Mouse (Mus musculus): ENCODE measurements at regions not wholly inside any gene's neighbourhood (a gene's known extent, or its start where the extent isn't known, plus 50 kb on each side); places are given as distances from the start of the nearest gene placed in this dataset.
A peak's percentile ranks its signal among the peaks of the same experiment; 100 is the strongest.

- no peak for DNase-seq (ENCODE audit: low spot score)
Observed at GRCm38 (mm10) chr6:104916787-104917186, 424.2 kb downstream of the Cntn6 start.

GRCm38 (mm10) chr6:104922577-104922976 lies 430.0 kb downstream of the Cntn6 start:
- DNase-seq (ENCODE audit: low spot score), result no peak

GRCm38 (mm10) chr6:104926088-104926487 lies 433.5 kb downstream of the Cntn6 start:
- DNase-seq (ENCODE audit: low spot score), result no peak

GRCm38 (mm10) chr6:104930284-104930683 lies 437.7 kb downstream of the Cntn6 start:
- DNase-seq (ENCODE audit: low spot score), result no peak

- no peak for DNase-seq (ENCODE audit: low spot score)
Observed at GRCm38 (mm10) chr6:104932153-104932552, 439.6 kb downstream of the Cntn6 start.

- DNase-seq (ENCODE audit: low spot score), result peak; percentile 12
Observed at GRCm38 (mm10) chr6:104939134-104939533, 446.5 kb downstream of the Cntn6 start.

- no peak for DNase-seq (ENCODE audit: low spot score)
Observed at GRCm38 (mm10) chr6:104974517-104974916, 481.9 kb downstream of the Cntn6 start.

GRCm38 (mm10) chr6:104984144-104984543 lies 491.6 kb downstream of the Cntn6 start:
- no peak for DNase-seq (ENCODE audit: low spot score)

- DNase-seq (ENCODE audit: low spot score), result no peak
Observed at GRCm38 (mm10) chr6:104989863-104990262, 497.3 kb downstream of the Cntn6 start.

- DNase-seq (ENCODE audit: low spot score), result no peak
Observed at GRCm38 (mm10) chr6:104990366-104990765, 497.8 kb downstream of the Cntn6 start.

GRCm38 (mm10) chr6:104999601-105000000 lies 507.0 kb downstream of the Cntn6 start:
- no peak for DNase-seq (ENCODE audit: low spot score)

GRCm38 (mm10) chr6:105020672-105021071 lies 528.1 kb downstream of the Cntn6 start:
- no peak for DNase-seq (ENCODE audit: low spot score)

GRCm38 (mm10) chr6:105021174-105021573 lies 528.6 kb downstream of the Cntn6 start:
- no peak for DNase-seq (ENCODE audit: low spot score)

GRCm38 (mm10) chr6:105066146-105066545 lies 573.6 kb downstream of the Cntn6 start:
- DNase-seq (ENCODE audit: low spot score), result no peak

GRCm38 (mm10) chr6:105090882-105091281 lies 586.6 kb upstream of the Cntn4 start:
- DNase-seq (ENCODE audit: low spot score), result peak; percentile 36
